Mouse (Mus musculus) brain, embryonic 14.5 days (tissue): ENCODE results near the gene Gramd2.

ENCODE experiments used
- CTCF ChIP-seq: fragments of 200-500 bp; IDR thresholded peaks from 2 replicates; pipeline ENCODE4 v1.5.1; 2012; ENCODE audit warnings: inconsistent platforms, mild to moderate bottlenecking, moderate library complexity, borderline replicate concordance; ENCODE audit not compliant: insufficient read depth, insufficient read length; ENCODE audit errors: extremely low read depth
- POLR2A ChIP-seq: fragments of 200-500 bp; IDR thresholded peaks from 2 replicates; pipeline ENCODE4 v1.6.1; 2012; ENCODE audit warnings: mild to moderate bottlenecking, inconsistent platforms, borderline replicate concordance; ENCODE audit not compliant: poor library complexity, insufficient read depth, insufficient read length, severe bottlenecking; ENCODE audit errors: extremely low read depth

DNA sequence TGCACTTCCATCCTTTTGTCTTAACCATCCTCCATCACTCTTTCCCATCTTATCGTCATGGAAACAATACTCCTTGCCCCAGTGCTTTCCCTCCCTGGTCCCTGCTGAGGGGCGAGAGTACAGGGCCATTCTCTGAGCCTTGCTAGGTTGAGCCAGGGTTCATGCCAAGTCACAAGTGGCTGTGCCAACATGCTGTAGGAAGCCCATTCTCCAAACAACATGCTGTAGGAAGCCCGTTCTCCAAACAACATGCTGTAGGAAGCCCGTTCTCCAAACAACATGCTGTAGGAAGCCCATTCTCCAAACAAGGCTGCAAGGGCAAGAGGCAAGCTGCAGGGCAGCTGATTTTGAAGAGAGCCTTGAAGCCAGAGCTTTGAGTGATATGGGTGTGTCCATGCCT lies 38.3 kb downstream of the Gramd2 start:
- TF ChIP-seq POLR2A (no peak), CTCF (no peak)
